Mouse (Mus musculus) limb, embryonic 14.5 days (tissue): ENCODE measurements at regions not wholly inside any gene's neighbourhood (a gene's known extent, or its start where the extent isn't known, plus 50 kb on each side); places are given as distances from the start of the nearest gene placed in this dataset.

Experiments used
- ATAC-seq: fragments of 200-750 bp; cut with Nextera tagmentation; 2 replicates; pipeline ENCODE4 v1.8.0; 2017; ENCODE audit warnings: low read depth, moderate number of reproducible peaks, moderate TSS enrichment; ENCODE audit not compliant: low FRiP score
- DNase-seq: peaks from one replicate; pipeline ENCODE4 v3.0.0-alpha.2; 2015; ENCODE audit warnings: low spot score
- H3K27ac ChIP-seq: fragments of 300-500 bp; sonication (generic); replicated peaks from 2 replicates; pipeline ENCODE4 v1.5.1; 2014; ENCODE audit warnings: low read depth, mild to moderate bottlenecking, low read length, moderate library complexity, mixed read lengths
- H3K27me3 ChIP-seq: fragments of 300-500 bp; sonication (generic); 2 replicates; pipeline ENCODE4 v1.6.1; 2014; ENCODE audit warnings: low read length, mixed read lengths; ENCODE audit not compliant: control insufficient read depth, insufficient read depth
- H3K36me3 ChIP-seq: fragments of 300-500 bp; sonication (generic); 2 replicates; pipeline ENCODE4 v1.6.1; 2014; ENCODE audit warnings: mild to moderate bottlenecking, low read length, moderate library complexity, mixed read lengths; ENCODE audit not compliant: control insufficient read depth, insufficient read depth
- H3K4me1 ChIP-seq: fragments of 300-500 bp; sonication (generic); 2 replicates; pipeline ENCODE4 v1.6.1; 2014; ENCODE audit warnings: antibody characterized with exemption, low read length, mixed read lengths; ENCODE audit not compliant: control insufficient read depth, insufficient read depth
- H3K4me2 ChIP-seq: fragments of 300-500 bp; sonication (generic); replicated peaks from 2 replicates; pipeline ENCODE4 v1.6.1; 2014; ENCODE audit warnings: low read depth, mild to moderate bottlenecking, low read length, moderate library complexity; ENCODE audit not compliant: severe bottlenecking
- H3K4me3 ChIP-seq: fragments of 300-500 bp; sonication (generic); replicated peaks from 2 replicates; pipeline ENCODE4 v1.5.1; 2014; ENCODE audit warnings: low read length
- H3K9ac ChIP-seq: fragments of 300-500 bp; sonication (generic); 2 replicates; pipeline ENCODE4 v1.6.1; 2014; ENCODE audit warnings: mild to moderate bottlenecking, low read depth, low read length, moderate library complexity; ENCODE audit not compliant: severe bottlenecking
- H3K9me3 ChIP-seq: fragments of 300-500 bp; sonication (generic); 2 replicates; pipeline ENCODE4 v1.6.1; 2016; ENCODE audit warnings: low read length; ENCODE audit not compliant: control insufficient read depth
- POLR2A ChIP-seq: fragments of 200-500 bp; IDR thresholded peaks from 2 replicates; pipeline ENCODE4 v1.8.0; 2012; ENCODE audit warnings: inconsistent platforms, mild to moderate bottlenecking, moderate library complexity, borderline replicate concordance; ENCODE audit not compliant: insufficient read depth, insufficient read length; ENCODE audit errors: extremely low read depth
- WGBS: fragments of 180-500 bp; shearing (Covaris S2); extraction: QIAGEN DNeasy Blood & Tissue Kit; methylation state at CpG from one replicate; pipeline ENCODE4 v1.1.7; 2014; 5-methylcytosine and 5-hydroxymethylcytosine counted together

GRCm38 (mm10) chr12:95988669-95989288 is 296.8 kb downstream of the Flrt2 start:
- no peaks in the 10 kb centered on the region for H3K4me1 ChIP-seq
- H3K9me3 ChIP-seq: no peaks in the 10 kb centered on the region
- ATAC-seq (peak; percentile 83), DNase-seq (peak; percentile 53)
- H3K27me3 ChIP-seq: no peaks in the 10 kb centered on the region
- H3K4me2 ChIP-seq: no peak overlapping the region
- no peak overlapping the region for H3K4me3 ChIP-seq
- no peaks in the 10 kb centered on the region for H3K36me3 ChIP-seq
- no peak for TF ChIP-seq POLR2A
- H3K9ac ChIP-seq: no peak overlapping the region
- WGBS: 52% methylated on average over 5 of the region's 5 CpGs
- H3K27ac ChIP-seq: no peak overlapping the region

DNA sequence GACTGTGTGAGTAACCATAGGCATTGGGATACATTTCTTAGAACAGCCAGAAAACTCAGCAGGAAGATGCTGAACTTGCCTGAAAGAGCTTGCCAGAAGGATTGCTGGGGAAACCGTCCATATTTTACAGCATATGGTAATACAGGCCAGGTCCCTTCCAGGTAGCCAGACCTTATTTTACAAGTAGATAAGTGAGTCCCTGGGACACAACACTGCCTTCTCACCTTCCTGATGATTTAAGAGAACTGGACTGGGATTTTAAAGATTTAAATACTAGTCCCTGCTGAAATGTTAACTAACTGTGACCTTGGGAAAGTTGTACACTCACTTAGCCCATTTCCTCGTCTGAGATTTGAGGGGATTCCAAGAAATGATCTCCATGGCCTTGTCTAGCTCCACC is 302.9 kb downstream of the Flrt2 start:
- Histone ChIP-seq H3K4me1 (peaks cover 10% of the 10 kb centered on the region; the same call in 1 of the 2 replicates), H3K9me3 (no peaks in the 10 kb centered on the region), H3K4me2 (no peak overlapping the region), H3K27me3 (no peaks in the 10 kb centered on the region), H3K9ac (no peak overlapping the region), H3K4me3 (no peak overlapping the region), H3K27ac (no peak overlapping the region), H3K36me3 (no peaks in the 10 kb centered on the region)
- 16% methylated on average over 2 of the region's 2 CpGs for WGBS
- DNase-seq (peak; percentile 72), ATAC-seq (peak; percentile 84)
- TF ChIP-seq POLR2A: no peak

- H3K27me3 ChIP-seq: no peaks in the 10 kb centered on the region
- 39% methylated on average over 1 of the region's 1 CpGs for WGBS
- no peak for ATAC-seq
Measured at GRCm38 (mm10) chr12:96030180-96030579, 338.2 kb downstream of the Flrt2 start.

GRCm38 (mm10) chr12:96075365-96075764 is 383.3 kb downstream of the Flrt2 start:
- DNase-seq (no peak), ATAC-seq (no peak)
- 78% methylated on average over 4 of the region's 4 CpGs for WGBS
- H3K4me3 ChIP-seq: no peak overlapping the region
- TF ChIP-seq POLR2A: no peak
- no peaks in the 10 kb centered on the region for H3K4me1 ChIP-seq
- H3K27me3 ChIP-seq: no peaks in the 10 kb centered on the region
- H3K9me3 ChIP-seq: no peaks in the 10 kb centered on the region
- no peak overlapping the region for H3K9ac ChIP-seq
- H3K36me3 ChIP-seq: no peaks in the 10 kb centered on the region
- H3K27ac ChIP-seq: no peak overlapping the region
- H3K4me2 ChIP-seq: no peak overlapping the region

More at GRCm38 (mm10) chr12:96030180-96030579, 338.2 kb downstream of the Flrt2 start:
- H3K9me3 ChIP-seq: no peaks in the 10 kb centered on the region
- H3K9ac ChIP-seq: no peak overlapping the region
- no peak overlapping the region for H3K27ac ChIP-seq
- DNase-seq: no peak
- no peak for TF ChIP-seq POLR2A
- no peaks in the 10 kb centered on the region for H3K36me3 ChIP-seq
- no peak overlapping the region for H3K4me3 ChIP-seq
- H3K4me1 ChIP-seq: no peaks in the 10 kb centered on the region
- no peak overlapping the region for H3K4me2 ChIP-seq

DNA sequence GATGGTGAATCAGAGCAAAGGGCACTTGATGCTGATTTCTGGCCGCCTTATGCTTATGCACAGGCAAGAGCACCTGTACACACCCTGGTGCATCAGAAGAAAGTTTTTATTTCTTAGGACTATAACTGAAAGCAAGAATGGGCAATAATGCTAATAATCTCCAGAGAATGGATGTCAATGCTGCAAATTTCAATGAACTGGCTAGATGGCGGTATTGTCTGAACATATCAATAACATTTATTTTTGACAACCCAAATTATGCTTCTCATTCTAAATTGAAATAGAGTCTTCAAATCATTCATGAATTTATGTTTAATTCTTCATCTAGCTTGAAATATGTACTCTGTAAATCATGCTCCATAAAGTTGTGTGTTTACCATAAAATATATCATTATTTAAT is 399.0 kb downstream of the Flrt2 start:
- no peaks in the 10 kb centered on the region for H3K36me3 ChIP-seq
- no peaks in the 10 kb centered on the region for H3K4me1 ChIP-seq
- H3K4me2 ChIP-seq: no peak overlapping the region
- 89% methylated on average over 2 of the region's 2 CpGs for WGBS
- H3K9ac ChIP-seq: no peak overlapping the region
- DNase-seq: no peak
- no peaks in the 10 kb centered on the region for H3K9me3 ChIP-seq
- no peak for ATAC-seq
- no peak overlapping the region for H3K27ac ChIP-seq
- H3K27me3 ChIP-seq: no peaks in the 10 kb centered on the region
- no peak overlapping the region for H3K4me3 ChIP-seq
- TF ChIP-seq POLR2A: no peak
